Mouse (Mus musculus): ENCODE results near the gene Il1a. TPM values are rescaled to one million over a fixed set of nuclear protein-coding genes. Genes with fewer than 3 reads are reported as not detected.

The Il1a gene
- polyA plus RNA-seq, 1 experiment, result 0.15 TPM

- no peak for TF ChIP-seq CTCF (IDR thresholded peaks at IDR 0.05; ENCODE audit: borderline replicate concordance, extremely low read depth, insufficient read depth, insufficient read length)
- no peak for DNase-seq (ENCODE audit: low read depth)
These were observed 3.8 kb downstream of the Il1a start for GRCm38 (mm10) chr2:129306020-129306419.

- no peak for TF ChIP-seq POLR2A (IDR thresholded peaks at IDR 0.05; ENCODE audit: borderline replicate concordance, extremely low read depth, insufficient read depth, insufficient read length, poor library complexity, severe bottlenecking)
- no peak for TF ChIP-seq CTCF (IDR thresholded peaks at IDR 0.05; ENCODE audit: borderline replicate concordance, extremely low read depth, insufficient read depth, insufficient read length)
- DNase-seq (ENCODE audit: low read depth), result peak; percentile 77
These were observed 12.2 kb downstream of the Il1a start for GRCm38 (mm10) chr2:129297589-129297982.

GRCm38 (mm10) chr2:129296671-129297588 is 12.8 kb downstream of the Il1a start, which contains the start of gene Ckap2l:
Gene Ckap2l (minus strand): TSS chr2:129297212.
- peak; percentile 99 for DNase-seq (ENCODE audit: low read depth)
- TF ChIP-seq CTCF (IDR thresholded peaks at IDR 0.05; ENCODE audit: borderline replicate concordance, extremely low read depth, insufficient read depth, insufficient read length) (no peak), POLR2A (IDR thresholded peaks at IDR 0.05; ENCODE audit: borderline replicate concordance, extremely low read depth, insufficient read depth, insufficient read length, poor library complexity, severe bottlenecking) (peak; percentile 67; the same call in 1 of the 2 replicates)

- TF ChIP-seq CTCF (IDR thresholded peaks at IDR 0.05; ENCODE audit: borderline replicate concordance, extremely low read depth, insufficient read depth, insufficient read length) (no peak), POLR2A (IDR thresholded peaks at IDR 0.05; ENCODE audit: borderline replicate concordance, extremely low read depth, insufficient read depth, insufficient read length, poor library complexity, severe bottlenecking) (no peak)
- DNase-seq (ENCODE audit: low read depth), result peak; percentile 14
These were observed 13.7 kb downstream of the Il1a start for GRCm38 (mm10) chr2:129296086-129296485.

GRCm38 (mm10) chr2:129295075-129295474 is 14.7 kb downstream of the Il1a start:
- no peak for DNase-seq (ENCODE audit: low read depth)
- no peak for TF ChIP-seq POLR2A (IDR thresholded peaks at IDR 0.05; ENCODE audit: borderline replicate concordance, extremely low read depth, insufficient read depth, insufficient read length, poor library complexity, severe bottlenecking)
- no peak for TF ChIP-seq CTCF (IDR thresholded peaks at IDR 0.05; ENCODE audit: borderline replicate concordance, extremely low read depth, insufficient read depth, insufficient read length)

- TF ChIP-seq CTCF (IDR thresholded peaks at IDR 0.05; ENCODE audit: borderline replicate concordance, extremely low read depth, insufficient read depth, insufficient read length) (no peak), POLR2A (IDR thresholded peaks at IDR 0.05; ENCODE audit: borderline replicate concordance, extremely low read depth, insufficient read depth, insufficient read length, poor library complexity, severe bottlenecking) (no peak)
- no peak for DNase-seq (ENCODE audit: low read depth)
These were observed 35.9 kb downstream of the Il1a start for GRCm38 (mm10) chr2:129273823-129274222.

GRCm38 (mm10) chr2:129270621-129271020 is 39.2 kb downstream of the Il1a start:
- DNase-seq (ENCODE audit: low read depth), result no peak
- TF ChIP-seq CTCF (IDR thresholded peaks at IDR 0.05; ENCODE audit: borderline replicate concordance, extremely low read depth, insufficient read depth, insufficient read length), result no peak
- TF ChIP-seq POLR2A (IDR thresholded peaks at IDR 0.05; ENCODE audit: borderline replicate concordance, extremely low read depth, insufficient read depth, insufficient read length, poor library complexity, severe bottlenecking), result no peak

GRCm38 (mm10) chr2:129269986-129270385 is 39.8 kb downstream of the Il1a start:
- DNase-seq (ENCODE audit: low read depth), result no peak
- no peak for TF ChIP-seq CTCF (IDR thresholded peaks at IDR 0.05; ENCODE audit: borderline replicate concordance, extremely low read depth, insufficient read depth, insufficient read length)
- no peak for TF ChIP-seq POLR2A (IDR thresholded peaks at IDR 0.05; ENCODE audit: borderline replicate concordance, extremely low read depth, insufficient read depth, insufficient read length, poor library complexity, severe bottlenecking)

- DNase-seq (ENCODE audit: low read depth), result no peak
- no peak for TF ChIP-seq POLR2A (IDR thresholded peaks at IDR 0.05; ENCODE audit: borderline replicate concordance, extremely low read depth, insufficient read depth, insufficient read length, poor library complexity, severe bottlenecking)
- no peak for TF ChIP-seq CTCF (IDR thresholded peaks at IDR 0.05; ENCODE audit: borderline replicate concordance, extremely low read depth, insufficient read depth, insufficient read length)
These were observed 40.6 kb downstream of the Il1a start for GRCm38 (mm10) chr2:129269161-129269643.

- no peak for DNase-seq (ENCODE audit: low read depth)
These were observed 42.0 kb downstream of the Il1a start for GRCm38 (mm10) chr2:129267738-129268137.

GRCm38 (mm10) chr2:129265316-129265715 is 44.5 kb downstream of the Il1a start:
- no peak for TF ChIP-seq CTCF (IDR thresholded peaks at IDR 0.05; ENCODE audit: borderline replicate concordance, extremely low read depth, insufficient read depth, insufficient read length)
- TF ChIP-seq POLR2A (IDR thresholded peaks at IDR 0.05; ENCODE audit: borderline replicate concordance, extremely low read depth, insufficient read depth, insufficient read length, poor library complexity, severe bottlenecking), result no peak
- DNase-seq (ENCODE audit: low read depth), result no peak

More at GRCm38 (mm10) chr2:129267738-129268137, 42.0 kb downstream of the Il1a start:
- TF ChIP-seq CTCF (IDR thresholded peaks at IDR 0.05; ENCODE audit: borderline replicate concordance, extremely low read depth, insufficient read depth, insufficient read length) (no peak), POLR2A (IDR thresholded peaks at IDR 0.05; ENCODE audit: borderline replicate concordance, extremely low read depth, insufficient read depth, insufficient read length, poor library complexity, severe bottlenecking) (no peak)

GRCm38 (mm10) chr2:129263073-129263472 is 46.7 kb downstream of the Il1a start:
- DNase-seq (ENCODE audit: low read depth), result no peak
- TF ChIP-seq CTCF (IDR thresholded peaks at IDR 0.05; ENCODE audit: borderline replicate concordance, extremely low read depth, insufficient read depth, insufficient read length) (no peak), POLR2A (IDR thresholded peaks at IDR 0.05; ENCODE audit: borderline replicate concordance, extremely low read depth, insufficient read depth, insufficient read length, poor library complexity, severe bottlenecking) (no peak)
